Mouse (Mus musculus) hindbrain, embryonic 11.5 days (tissue): ENCODE data around the gene Yy1. TPM values are rescaled to one million over a fixed set of nuclear protein-coding genes. Genes with fewer than 3 reads are reported as not detected.

ENCODE experiments used
- ATAC-seq: fragments of 200-750 bp; cut with Nextera tagmentation; 2 replicates; pipeline ENCODE4 v1.8.0; 2017; ENCODE audit warnings: mild to moderate bottlenecking, moderate TSS enrichment, moderate library complexity; ENCODE audit not compliant: low FRiP score
- DNase-seq: peaks from one replicate; pipeline ENCODE4 v3.0.0-alpha.2; 2015; ENCODE audit warnings: low spot score
- H3K27ac ChIP-seq: fragments of 300-500 bp; sonication (generic); 2 replicates; pipeline ENCODE4 v1.5.1; 2014; ENCODE audit warnings: mild to moderate bottlenecking, low read depth, low read length
- H3K27me3 ChIP-seq: fragments of 300-500 bp; sonication (generic); 2 replicates; pipeline ENCODE4 v1.6.1; 2014; ENCODE audit warnings: mild to moderate bottlenecking, low read length, moderate library complexity, mixed read lengths; ENCODE audit not compliant: control insufficient read depth, insufficient read depth
- H3K36me3 ChIP-seq: fragments of 300-500 bp; sonication (generic); 2 replicates; pipeline ENCODE4 v1.6.1; 2014; ENCODE audit warnings: mild to moderate bottlenecking, low read length, moderate library complexity, mixed read lengths; ENCODE audit not compliant: control insufficient read depth, insufficient read depth
- H3K4me1 ChIP-seq: fragments of 300-500 bp; sonication (generic); replicated peaks from 2 replicates; pipeline ENCODE4 v1.6.1; 2014; ENCODE audit warnings: low read length, mixed read lengths; ENCODE audit not compliant: control insufficient read depth, insufficient read depth
- H3K4me2 ChIP-seq: fragments of 300-500 bp; sonication (generic); replicated peaks from 2 replicates; pipeline ENCODE4 v1.6.1; 2014; ENCODE audit warnings: mild to moderate bottlenecking, low read depth, low read length
- H3K4me3 ChIP-seq: fragments of 300-500 bp; sonication (generic); 2 replicates; pipeline ENCODE4 v1.5.1; 2014; ENCODE audit warnings: low read depth, low read length
- H3K9ac ChIP-seq: fragments of 300-500 bp; sonication (generic); 2 replicates; pipeline ENCODE4 v1.6.1; 2014; ENCODE audit warnings: low read depth, low read length
- H3K9me3 ChIP-seq: fragments of 300-500 bp; sonication (generic); 2 replicates; pipeline ENCODE4 v1.6.1; 2016; ENCODE audit warnings: low read length; ENCODE audit not compliant: control insufficient read depth
- WGBS: fragments of 180-500 bp; shearing (Covaris S2); extraction: QIAGEN DNeasy Blood & Tissue Kit; methylation state at CpG from one replicate; pipeline ENCODE4 v1.1.7; 2014; 5-methylcytosine and 5-hydroxymethylcytosine counted together
- polyA plus RNA-seq: library from polyadenylated mRNA; unstranded; fragments of >200 nt; fragmentation: Nextera tagmentation; extraction: Ambion mirVana; gene quantifications from 2 replicates; pipeline ENCODE4 v1.2.1, GENCODE M21; 2014

Gene Yy1
- polyA plus RNA-seq, 1 experiment from 2014 or later: 21.1 TPM

GRCm38 (mm10) chr12:108758273-108758672 is 34.5 kb upstream of the Yy1 start:
- DNase-seq (no peak), ATAC-seq (no peak)
- Histone ChIP-seq H3K4me1 (no peaks in the 10 kb centered on the region), H3K27me3 (no peaks in the 10 kb centered on the region), H3K36me3 (no peaks in the 10 kb centered on the region), H3K4me3 (peak overlapping the region; percentile 57; the same call in 1 of the 2 replicates), H3K9ac (no peak overlapping the region), H3K9me3 (no peaks in the 10 kb centered on the region), H3K4me2 (no peak overlapping the region), H3K27ac (no peak overlapping the region)
- 76% methylated on average over 8 of the region's 8 CpGs for WGBS

GRCm38 (mm10) chr12:108758682-108759081 is 34.1 kb upstream of the Yy1 start:
- DNase-seq: no peak
- Histone ChIP-seq H3K27ac (no peak overlapping the region), H3K36me3 (no peaks in the 10 kb centered on the region), H3K9ac (no peak overlapping the region), H3K9me3 (no peaks in the 10 kb centered on the region), H3K4me3 (no peak overlapping the region), H3K27me3 (no peaks in the 10 kb centered on the region), H3K4me2 (no peak overlapping the region), H3K4me1 (no peaks in the 10 kb centered on the region)
- ATAC-seq: no peak
- 82% methylated on average over 13 of the region's 13 CpGs for WGBS

- Histone ChIP-seq H3K36me3 (no peaks in the 10 kb centered on the region), H3K27me3 (no peaks in the 10 kb centered on the region), H3K4me2 (no peak overlapping the region), H3K4me3 (no peak overlapping the region), H3K27ac (no peak overlapping the region), H3K9ac (no peak overlapping the region), H3K9me3 (no peaks in the 10 kb centered on the region), H3K4me1 (no peaks in the 10 kb centered on the region)
- DNase-seq (no peak), ATAC-seq (no peak)
- 83% methylated on average over 11 of the region's 11 CpGs for WGBS
Measured at GRCm38 (mm10) chr12:108759266-108759665, 33.5 kb upstream of the Yy1 start.

DNA sequence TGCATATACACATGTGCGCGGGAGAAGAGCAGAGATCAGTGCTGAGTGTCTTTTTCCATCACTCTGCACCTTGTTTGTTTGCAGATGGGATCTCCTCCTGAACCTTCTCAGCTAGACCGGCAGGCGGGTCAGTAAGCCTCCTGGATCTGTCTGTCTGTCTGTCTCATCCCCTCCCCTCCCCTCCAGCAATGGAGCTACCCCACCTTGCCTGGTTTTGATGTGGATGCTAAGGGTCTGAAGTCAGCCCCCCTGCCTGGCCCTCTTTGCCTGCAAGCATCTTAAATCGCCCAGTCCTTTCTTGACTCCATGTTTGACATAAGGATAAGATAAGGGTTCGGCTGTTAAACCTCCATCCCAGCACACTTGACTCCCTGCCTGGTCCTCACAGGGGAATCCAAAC is 32.8 kb upstream of the Yy1 start:
- Histone ChIP-seq H3K36me3 (no peaks in the 10 kb centered on the region), H3K4me1 (no peaks in the 10 kb centered on the region), H3K9ac (no peak overlapping the region), H3K4me3 (no peak overlapping the region), H3K27ac (no peak overlapping the region), H3K27me3 (no peaks in the 10 kb centered on the region), H3K9me3 (no peaks in the 10 kb centered on the region), H3K4me2 (no peak overlapping the region)
- DNase-seq (no peak), ATAC-seq (no peak)
- 85% methylated on average over 6 of the region's 6 CpGs for WGBS

DNA sequence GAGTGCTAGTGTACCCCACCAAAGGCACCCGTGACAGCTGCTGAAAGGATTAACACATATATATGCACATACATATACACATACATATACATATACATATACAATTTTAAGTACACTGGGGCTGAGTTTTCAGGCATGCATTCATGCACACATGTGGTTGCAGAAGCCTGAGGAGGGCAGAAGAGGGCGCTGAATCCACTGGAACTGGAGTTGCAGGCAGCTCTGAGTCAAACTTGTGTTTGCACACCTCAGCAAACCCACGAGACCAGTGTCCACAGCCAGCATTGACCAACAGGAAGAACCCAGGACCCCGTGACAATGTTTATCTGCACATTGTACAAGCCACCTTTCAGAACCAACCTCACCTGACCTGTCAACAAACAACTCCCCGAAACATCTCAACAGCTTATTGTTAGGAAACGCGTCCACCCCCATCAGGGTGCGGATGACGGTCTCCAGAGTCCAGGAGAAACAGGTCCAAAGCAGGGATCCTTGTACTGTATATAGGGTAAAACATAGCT is 32.2 kb upstream of the Yy1 start:
- Histone ChIP-seq H3K9ac (no peak overlapping the region), H3K27me3 (no peaks in the 10 kb centered on the region), H3K4me1 (no peaks in the 10 kb centered on the region), H3K4me2 (no peak overlapping the region), H3K4me3 (no peak overlapping the region), H3K9me3 (no peaks in the 10 kb centered on the region), H3K36me3 (no peaks in the 10 kb centered on the region), H3K27ac (no peak overlapping the region)
- 75% methylated on average over 9 of the region's 9 CpGs for WGBS
- ATAC-seq (no peak), DNase-seq (no peak)

DNA sequence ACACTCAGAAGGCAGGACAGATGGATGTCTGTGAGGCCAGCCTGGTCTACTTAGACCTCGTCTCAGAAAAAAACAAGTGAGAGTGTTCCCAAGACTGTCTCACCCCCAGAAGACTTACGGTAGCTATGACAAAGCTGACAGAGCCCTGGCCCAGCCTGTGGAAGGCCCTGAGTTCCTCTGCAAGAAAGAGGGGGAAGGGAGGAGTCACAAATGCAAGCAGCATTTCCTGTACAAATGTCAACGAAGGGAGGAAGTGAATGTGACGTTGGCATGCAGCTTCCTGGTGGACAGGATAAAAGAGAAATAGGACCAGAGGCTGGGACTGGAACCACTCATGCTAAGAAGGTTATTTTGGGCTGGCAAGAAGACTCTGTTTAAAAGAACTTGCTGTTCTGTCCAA is 31.6 kb upstream of the Yy1 start:
- no peak for ATAC-seq
- Histone ChIP-seq H3K9me3 (no peaks in the 10 kb centered on the region), H3K4me1 (no peaks in the 10 kb centered on the region), H3K9ac (no peak overlapping the region), H3K27ac (no peak overlapping the region), H3K27me3 (no peaks in the 10 kb centered on the region), H3K4me2 (no peak overlapping the region), H3K4me3 (no peak overlapping the region), H3K36me3 (no peaks in the 10 kb centered on the region)
- 78% methylated on average over 4 of the region's 4 CpGs for WGBS
- DNase-seq: no peak

- no peak overlapping the region for H3K27ac ChIP-seq
- no peaks in the 10 kb centered on the region for H3K4me1 ChIP-seq
- no peaks in the 10 kb centered on the region for H3K9me3 ChIP-seq
- H3K36me3 ChIP-seq: no peaks in the 10 kb centered on the region
- H3K4me2 ChIP-seq: no peak overlapping the region
- H3K27me3 ChIP-seq: no peaks in the 10 kb centered on the region
- no peak for DNase-seq
- no peak overlapping the region for H3K4me3 ChIP-seq
- ATAC-seq: no peak
- H3K9ac ChIP-seq: no peak overlapping the region
- WGBS: 68% methylated on average over 4 of the region's 4 CpGs
Measured at GRCm38 (mm10) chr12:108761665-108762064, 31.1 kb upstream of the Yy1 start.

DNA sequence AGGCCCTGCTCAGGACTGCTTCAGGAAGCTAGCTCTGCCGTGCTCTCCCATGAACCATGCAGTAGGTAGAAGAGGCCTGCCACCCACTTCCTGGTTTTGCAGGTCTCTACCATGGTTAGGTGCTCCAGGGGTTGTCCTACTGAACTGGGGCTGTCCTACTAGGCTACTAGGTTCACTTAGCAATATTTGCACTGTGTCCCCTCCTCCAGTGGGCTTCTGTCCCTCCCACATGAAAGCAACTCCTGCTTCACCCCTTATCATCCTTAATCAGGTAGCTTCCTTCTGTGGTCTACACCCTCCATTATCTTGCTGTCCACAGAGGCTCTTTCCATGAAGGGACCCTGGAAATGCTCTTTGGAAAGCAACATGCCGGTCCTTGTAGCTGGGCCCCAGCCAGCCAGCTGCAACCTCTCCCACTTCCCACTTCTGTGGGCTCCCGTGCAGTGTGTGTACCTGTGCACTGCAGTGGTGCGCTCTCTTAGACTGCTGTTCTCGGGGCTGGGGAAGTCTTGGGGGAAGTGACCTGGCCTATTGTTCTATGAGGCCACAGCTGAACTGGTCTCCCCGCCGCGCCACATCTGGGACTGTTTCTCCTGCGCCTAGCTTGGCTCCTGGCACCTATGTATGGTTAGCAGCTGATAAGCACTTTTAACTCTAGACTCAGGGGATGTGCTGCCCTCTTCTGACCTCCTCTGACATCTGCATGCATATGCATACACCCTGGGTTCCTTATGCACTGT is 29.5 kb upstream of the Yy1 start:
- H3K4me2 ChIP-seq: no peak overlapping the region
- no peaks in the 10 kb centered on the region for H3K27me3 ChIP-seq
- no peak overlapping the region for H3K27ac ChIP-seq
- ATAC-seq (no peak), DNase-seq (no peak)
- no peaks in the 10 kb centered on the region for H3K9me3 ChIP-seq
- H3K4me1 ChIP-seq: no peaks in the 10 kb centered on the region
- H3K36me3 ChIP-seq: no peaks in the 10 kb centered on the region
- no peak overlapping the region for H3K4me3 ChIP-seq
- H3K9ac ChIP-seq: no peak overlapping the region
- 71% methylated on average over 9 of the region's 9 CpGs for WGBS
